Mouse (Mus musculus): ENCODE results near the gene Slc25a15.
A peak's percentile ranks its signal among the peaks of the same experiment; 100 is the strongest.

Gene Slc25a15

GRCm38 (mm10) chr8:22398142-22398951 is at the start of gene Slc25a15:
Gene Slc25a15, minus strand, starts transcription at chr8:22398597.
- peak; percentile 92 to 95 for DNase-seq

- no peak for DNase-seq
Observed at GRCm38 (mm10) chr8:22411971-22412370, 13.6 kb upstream of the Slc25a15 start.

GRCm38 (mm10) chr8:22411282-22411702 is 12.9 kb upstream of the Slc25a15 start, which contains the start of gene Mrps31:
Gene Mrps31, plus strand, starts transcription at chr8:22411361.
- peak; percentile 86 to 91 for DNase-seq

GRCm38 (mm10) chr8:22410688-22411281 is 12.4 kb upstream of the Slc25a15 start:
- no peak for DNase-seq

- DNase-seq, result no peak
Observed at GRCm38 (mm10) chr8:22405733-22406132, 7.3 kb upstream of the Slc25a15 start.

GRCm38 (mm10) chr8:22403235-22403634 is 4.8 kb upstream of the Slc25a15 start:
- DNase-seq, result no peak

GRCm38 (mm10) chr8:22400593-22400992 is 2.2 kb upstream of the Slc25a15 start:
- no peak for DNase-seq

- peak in 1 of 2 experiments; percentile 29 for DNase-seq
Observed at GRCm38 (mm10) chr8:22399285-22399880, 986 bp upstream of the Slc25a15 start.

- DNase-seq, result no peak
Observed at GRCm38 (mm10) chr8:22397811-22398141, 621 bp downstream of the Slc25a15 start.

- DNase-seq, result no peak
Observed at GRCm38 (mm10) chr8:22395256-22395655, 3.1 kb downstream of the Slc25a15 start.

- DNase-seq, result peak; percentile 67 to 84
Observed at GRCm38 (mm10) chr8:22394471-22394870, 3.9 kb downstream of the Slc25a15 start.

- peak; percentile 54 to 80 for DNase-seq
Observed at GRCm38 (mm10) chr8:22390766-22391463, 7.5 kb downstream of the Slc25a15 start.

- DNase-seq, result peak; percentile 57 to 61
Observed at GRCm38 (mm10) chr8:22389874-22390273, 8.5 kb downstream of the Slc25a15 start.

- DNase-seq, result no peak
Observed at GRCm38 (mm10) chr8:22385158-22385557, 13.2 kb downstream of the Slc25a15 start.

GRCm38 (mm10) chr8:22382824-22383595 is 15.4 kb downstream of the Slc25a15 start:
- no peak for DNase-seq

GRCm38 (mm10) chr8:22380934-22381333 is 17.5 kb downstream of the Slc25a15 start:
- no peak for DNase-seq

- peak; percentile 48 to 76 for DNase-seq
Observed at GRCm38 (mm10) chr8:22376903-22377302, 21.5 kb downstream of the Slc25a15 start.

- DNase-seq, result peak in 1 of 2 experiments; percentile 54
Observed at GRCm38 (mm10) chr8:22376311-22376710, 22.1 kb downstream of the Slc25a15 start.

- no peak for DNase-seq
Observed at GRCm38 (mm10) chr8:22359882-22360281, 38.5 kb downstream of the Slc25a15 start.

GRCm38 (mm10) chr8:22359359-22359758 is 39.0 kb downstream of the Slc25a15 start:
- DNase-seq, result no peak

GRCm38 (mm10) chr8:22335426-22335825 is 63.0 kb downstream of the Slc25a15 start:
- DNase-seq, result no peak
